Mouse (Mus musculus): ENCODE results near the gene Atg4d.

DNA sequence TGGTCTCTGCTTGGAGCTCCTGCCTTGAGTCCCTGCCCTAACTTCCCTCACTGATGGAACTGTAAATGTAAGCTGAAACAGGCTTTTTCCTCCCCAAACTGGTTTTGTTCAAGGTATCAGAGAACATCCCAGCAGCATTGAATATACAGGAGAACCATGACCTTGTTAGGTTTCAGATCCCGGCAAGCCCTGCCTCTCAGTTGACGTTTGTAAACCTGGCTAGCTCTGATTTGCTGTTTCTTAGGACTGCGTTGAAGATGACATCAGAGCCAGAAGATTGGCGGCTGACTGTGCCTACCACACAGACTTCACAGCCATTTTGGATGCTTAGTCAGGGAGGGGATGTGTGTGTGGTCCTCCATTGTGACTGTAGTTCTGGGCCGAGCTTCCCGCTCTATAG, 41.2 kb upstream of the Atg4d start:
- TF ChIP-seq CTCF (conservative IDR thresholded peaks at IDR 0.05; ENCODE audit: low read length) (no peak), NANOG (IDR thresholded peaks at IDR 0.05; ENCODE audit: borderline replicate concordance, low read length) (no peak), POU5F1 (IDR thresholded peaks at IDR 0.05; ENCODE audit: borderline replicate concordance, low read length) (no peak)

Measured in E14TG2a.4 (cell line).